19 mouse cellular contexts compared by ENCODE assay signal in genomic region chr7:101426692-101427091, GRCm38 (mm10). TPM values are rescaled to one million over a fixed set of nuclear protein-coding genes. Genes with fewer than 3 reads are reported as not detected.
DNase-seq lines count a peak whose midpoint lies in the region; ATAC-seq and TF ChIP-seq lines count a peak whose summit lies in the region.
"Had no signal": no experiment of that assay in that cellular context is flagged by ENCODE, and none has a peak within 500 bp of the region (broad histone marks: within the 10 kb centered on the region; RNA-seq: fewer than 3 reads in every experiment).

No protein-coding gene starts in this region.

- no peak for DNase-seq in MEL (ENCODE audit: low read depth, low spot score)
- peak; percentile 65 to 92 for DNase-seq in left cerebral cortex, postnatal 25 days (ENCODE audit: low spot score in 2 of 2)
- no peak for DNase-seq in gastrocnemius, postnatal 4 days (ENCODE audit: low spot score in 2 of 2)
- no peak for DNase-seq in cerebellum, postnatal 4 days (ENCODE audit: low spot score in 2 of 2)
- DNase-seq: B cell, adult 2 months; cerebellum, adult 9-11 months; heart, postnatal 10 days; liver, postnatal 0 days; lung, postnatal 36 days; thymus, postnatal 36 days had no signal

- no peaks in the 10 kb centered on the region for H3K9me3 ChIP-seq in hindbrain, embryonic 16.5 days (ENCODE audit: control insufficient read depth, low read length)
- no peaks in the 10 kb centered on the region for H3K9me3 ChIP-seq in hindbrain, embryonic 12.5 days (replicated peaks)
- no peaks in the 10 kb centered on the region for H3K9me3 ChIP-seq in MEL (replicated peaks; ENCODE audit: insufficient read depth, low read length)
- H3K9me3 ChIP-seq: embryonic facial prominence, embryonic 12.5 days; G1E; limb, embryonic 13.5 days; neural tube, embryonic 15.5 days had no signal

- H3K4me1 ChIP-seq in hindbrain, embryonic 16.5 days (ENCODE audit: control insufficient read depth, insufficient read depth, low read depth, low read length): peaks cover 15% of the 10 kb centered on the region
- H3K4me1 ChIP-seq in hindbrain, embryonic 12.5 days: peaks cover 5% of the 10 kb centered on the region; the same call in 1 of the 2 replicates
- H3K4me1 ChIP-seq in MEL (ENCODE audit: control insufficient read depth in 1 of 2, insufficient read depth in 2 of 2, low read length in 2 of 2): no peaks in the 10 kb centered on the region
- H3K4me1 ChIP-seq in olfactory bulb, adult 2 months (ENCODE audit: control insufficient read depth, insufficient read depth, low read length): peaks cover 45% of the 10 kb centered on the region
- H3K4me1 ChIP-seq: embryonic facial prominence, embryonic 12.5 days; limb, embryonic 13.5 days had no signal

- 79% methylated on average over 8 of the region's 8 CpGs for WGBS in hindbrain, embryonic 16.5 days
- 73% methylated on average over 8 of the region's 8 CpGs for WGBS in hindbrain, embryonic 12.5 days
- 55% methylated on average over 8 of the region's 8 CpGs for WGBS in olfactory bulb, adult 2 months

- no peak overlapping the region for H3K4me3 ChIP-seq in hindbrain, embryonic 16.5 days (ENCODE audit: low read length)
- H3K4me3 ChIP-seq in hindbrain, embryonic 12.5 days: no peak overlapping the region
- no peak overlapping the region for H3K4me3 ChIP-seq in MEL (ENCODE audit: control insufficient read depth in 1 of 2, insufficient read depth in 1 of 2, low read depth in 2 of 2, low read length in 2 of 2)
- 0 out of 2 replicates have a peak overlapping the region, but pooled peaks have one; percentile 6 for H3K4me3 ChIP-seq in olfactory bulb, adult 2 months (ENCODE audit: insufficient read depth, low read depth, low read length)
- H3K4me3 ChIP-seq: embryonic facial prominence, embryonic 12.5 days; limb, embryonic 13.5 days; neural tube, embryonic 15.5 days had no signal

- intact Hi-C loops in left cerebral cortex, postnatal 25 days (cut with DNase I): loop anchor here (2.0 to 5.0 kb wide), 2 partner anchors 76 to 112 kb away; no protein-coding TSS in a partner anchor

- H3K79me2 ChIP-seq in MEL (ENCODE audit: control insufficient read depth, insufficient read depth, low read length, poor library complexity): no peaks in the 10 kb centered on the region

- TF ChIP-seq RAD21 in MEL (IDR thresholded peaks at IDR 0.05; ENCODE audit: low read depth, low read length): no peak

- no peaks in the 10 kb centered on the region for H3K27me3 ChIP-seq in hindbrain, embryonic 16.5 days (replicated peaks; ENCODE audit: control insufficient read depth, insufficient read depth, low read length)
- peaks cover 3% of the 10 kb centered on the region; the same call in 1 of the 2 replicates for H3K27me3 ChIP-seq in hindbrain, embryonic 12.5 days
- no peaks in the 10 kb centered on the region; a peak in 1 of 4 replicates for H3K27me3 ChIP-seq in MEL (ENCODE audit: control insufficient read depth in 1 of 2, insufficient read depth in 2 of 2, low read length in 2 of 2)
- H3K27me3 ChIP-seq: embryonic facial prominence, embryonic 12.5 days had no signal

- TF ChIP-seq CTCF in MEL (IDR thresholded peaks at IDR 0.05 in 2 of 3, conservative IDR thresholded peaks at IDR 0.05 in 1 of 3; ENCODE audit: control insufficient read depth in 1 of 3, insufficient read depth in 1 of 3, low read depth in 2 of 3, low read length in 3 of 3, poor library complexity in 1 of 3, severe bottlenecking in 1 of 3): no peak
- no peak for TF ChIP-seq CTCF in olfactory bulb, adult 2 months (IDR thresholded peaks at IDR 0.05; ENCODE audit: insufficient read depth, low read depth, low read length)

- H3K27ac ChIP-seq in hindbrain, embryonic 16.5 days (ENCODE audit: low read depth, low read length): no peak overlapping the region
- H3K27ac ChIP-seq in hindbrain, embryonic 12.5 days: no peak overlapping the region
- no peak overlapping the region for H3K27ac ChIP-seq in MEL (ENCODE audit: control insufficient read depth, low read depth, low read length)
- no peak overlapping the region for H3K27ac ChIP-seq in olfactory bulb, adult 2 months (ENCODE audit: insufficient read depth, low read depth, low read length)
- H3K27ac ChIP-seq: embryonic facial prominence, embryonic 12.5 days; kidney, postnatal 0 days; limb, embryonic 13.5 days; neural tube, embryonic 15.5 days had no signal

- no peak overlapping the region for H3K9ac ChIP-seq in hindbrain, embryonic 16.5 days (ENCODE audit: low read depth, low read length)
- no peak overlapping the region for H3K9ac ChIP-seq in hindbrain, embryonic 12.5 days
- no peak overlapping the region for H3K9ac ChIP-seq in MEL (ENCODE audit: control insufficient read depth, low read depth, low read length, poor library complexity, severe bottlenecking)
- H3K9ac ChIP-seq: embryonic facial prominence, embryonic 12.5 days; limb, embryonic 13.5 days; liver, postnatal 0 days; neural tube, embryonic 15.5 days had no signal

- ATAC-seq in hindbrain, embryonic 16.5 days: 0 out of 2 replicates have a peak, but pooled peaks have one; percentile 19
- ATAC-seq in hindbrain, embryonic 12.5 days (ENCODE audit: low FRiP score): no peak
- ATAC-seq: inflammation-experienced regulatory T-cells, adult 6 months; liver, postnatal 0 days had no signal

- no peak for TF ChIP-seq EP300 in MEL (IDR thresholded peaks at IDR 0.05; ENCODE audit: low read depth in 1 of 2, low read length in 2 of 2)

- H3K36me3 ChIP-seq in hindbrain, embryonic 16.5 days (ENCODE audit: control insufficient read depth, insufficient read depth, low read length): no peaks in the 10 kb centered on the region
- no peaks in the 10 kb centered on the region for H3K36me3 ChIP-seq in hindbrain, embryonic 12.5 days
- no peaks in the 10 kb centered on the region for H3K36me3 ChIP-seq in MEL (ENCODE audit: control insufficient read depth in 1 of 2, insufficient read depth in 2 of 2, low read length in 2 of 2)
- H3K36me3 ChIP-seq: embryonic facial prominence, embryonic 12.5 days; G1E; limb, embryonic 13.5 days; neural tube, embryonic 15.5 days had no signal

- no peak overlapping the region for H3K4me2 ChIP-seq in hindbrain, embryonic 16.5 days (ENCODE audit: low read length)
- H3K4me2 ChIP-seq in hindbrain, embryonic 12.5 days (replicated peaks): no peak overlapping the region
- H3K4me2 ChIP-seq: embryonic facial prominence, embryonic 12.5 days; limb, embryonic 13.5 days; neural tube, embryonic 15.5 days had no signal

- no peak for TF ChIP-seq POLR2A in MEL (IDR thresholded peaks at IDR 0.05; ENCODE audit: control insufficient read depth in 1 of 2, insufficient read depth in 1 of 2, low read depth in 1 of 2, low read length in 2 of 2, poor library complexity in 1 of 2)
- no peak for TF ChIP-seq POLR2A in olfactory bulb, adult 2 months (IDR thresholded peaks at IDR 0.05; ENCODE audit: insufficient read depth, low read depth, low read length)

TF ChIP-seq in MEL, 35 proteins besides CTCF, POLR2A, EP300 and RAD21:
- TF ChIP-seq ZNF384 (IDR thresholded peaks at IDR 0.05; ENCODE audit: low read depth, low read length) (no peak), POLR2AphosphoS2 (IDR thresholded peaks at IDR 0.05; ENCODE audit: low read length) (no peak), RCOR1 (IDR thresholded peaks at IDR 0.05; ENCODE audit: low read depth, low read length) (no peak), NELFE (IDR thresholded peaks at IDR 0.05; ENCODE audit: low read depth, low read length) (no peak), HCFC1 (IDR thresholded peaks at IDR 0.05; ENCODE audit: low read depth, low read length) (peak; percentile 73), MAX (IDR thresholded peaks at IDR 0.05; ENCODE audit: low read length) (no peak), E2F4 (IDR thresholded peaks at IDR 0.05; ENCODE audit: borderline replicate concordance, low read depth, low read length) (no peak)

RNA-seq across cellular contexts. Expression of gene Pde2a, which starts 5.2 kb away (rescaled TPM):
- polyA plus RNA-seq in hindbrain, embryonic 16.5 days (2015; fragmentation: Nextera tagmentation; extraction: Ambion mirVana): 33.5 and 41.6 TPM in 2 replicates
- 26.9 and 27.4 TPM in 2 replicates for polyA plus RNA-seq in hindbrain, embryonic 12.5 days (2016; fragmentation: Nextera tagmentation; extraction: Ambion mirVana)
- total RNA-seq in MEL (2012; rRNA removed): 0.59 and 0.62 TPM in 2 replicates
- under 1 TPM in 1 of 2 experiments, not detected in 1; 0.11 TPM for polyA plus RNA-seq in MEL (2012; ENCODE audit: insufficient read depth in 1 of 2, insufficient read length in 2 of 2, low read depth in 1 of 2, low replicate concordance in 2 of 2, missing spikeins in 1 of 2)
- total RNA-seq in left cerebral cortex, postnatal 25 days (2021): 100 to 1,000 TPM; 377 to 383 TPM
- not detected in 2 replicates for polyA plus RNA-seq in olfactory bulb, adult 2 months (2012; ENCODE audit: insufficient read depth, insufficient read length, low replicate concordance, missing spikeins)
- 10 to 100 TPM; 60.7 to 61.2 TPM for total RNA-seq in gastrocnemius, postnatal 4 days (2021)
- polyA plus RNA-seq: G1E had no signal

RNA-seq across cellular contexts. Expression of gene Gm45837, which starts 16.0 kb away (rescaled TPM):
- 0.61 TPM in 1 of 2 replicates, not detected in the other for polyA plus RNA-seq in hindbrain, embryonic 16.5 days (2015; fragmentation: Nextera tagmentation; extraction: Ambion mirVana)
- not detected in 2 replicates for polyA plus RNA-seq in hindbrain, embryonic 12.5 days (2016; fragmentation: Nextera tagmentation; extraction: Ambion mirVana)
- total RNA-seq in MEL (2012; rRNA removed): not detected in 2 replicates
- 1 to 10 TPM in 1 of 2 experiments, not detected in 1; 1.2 TPM for polyA plus RNA-seq in MEL (2012; ENCODE audit: insufficient read depth in 1 of 2, insufficient read length in 2 of 2, low read depth in 1 of 2, low replicate concordance in 2 of 2, missing spikeins in 1 of 2)
- total RNA-seq in left cerebral cortex, postnatal 25 days (2021): not detected
- not detected in 2 replicates for polyA plus RNA-seq in olfactory bulb, adult 2 months (2012; ENCODE audit: insufficient read depth, insufficient read length, low replicate concordance, missing spikeins)
- total RNA-seq in gastrocnemius, postnatal 4 days (2021): not detected
- total RNA-seq: G1E; heart, postnatal 10 days had no signal
- polyA plus RNA-seq: embryonic facial prominence, embryonic 12.5 days; liver, postnatal 0 days had no signal

Comparison
In these comparisons a context has a peak if more than half of its experiments do, and no peak if none do; other contexts are left out.
1. DNase-seq: peak in left cerebral cortex, postnatal 25 days (2 of 2); none in MEL (single experiment), gastrocnemius, postnatal 4 days (0 of 2) and cerebellum, postnatal 4 days (0 of 2).